Mouse (Mus musculus) NIH3T3 (cell line): Measurements from ENCODE around the gene Gid8.

Experiments used
- DNase-seq: peaks from one replicate; pipeline ENCODE4 v3.0.0-alpha.2; 2012; ENCODE audit warnings: low read depth

The Gid8 gene

GRCm38 (mm10) chr2:180748904-180749303, 39.0 kb downstream of the Gid8 start:
- no peak for DNase-seq

DNA sequence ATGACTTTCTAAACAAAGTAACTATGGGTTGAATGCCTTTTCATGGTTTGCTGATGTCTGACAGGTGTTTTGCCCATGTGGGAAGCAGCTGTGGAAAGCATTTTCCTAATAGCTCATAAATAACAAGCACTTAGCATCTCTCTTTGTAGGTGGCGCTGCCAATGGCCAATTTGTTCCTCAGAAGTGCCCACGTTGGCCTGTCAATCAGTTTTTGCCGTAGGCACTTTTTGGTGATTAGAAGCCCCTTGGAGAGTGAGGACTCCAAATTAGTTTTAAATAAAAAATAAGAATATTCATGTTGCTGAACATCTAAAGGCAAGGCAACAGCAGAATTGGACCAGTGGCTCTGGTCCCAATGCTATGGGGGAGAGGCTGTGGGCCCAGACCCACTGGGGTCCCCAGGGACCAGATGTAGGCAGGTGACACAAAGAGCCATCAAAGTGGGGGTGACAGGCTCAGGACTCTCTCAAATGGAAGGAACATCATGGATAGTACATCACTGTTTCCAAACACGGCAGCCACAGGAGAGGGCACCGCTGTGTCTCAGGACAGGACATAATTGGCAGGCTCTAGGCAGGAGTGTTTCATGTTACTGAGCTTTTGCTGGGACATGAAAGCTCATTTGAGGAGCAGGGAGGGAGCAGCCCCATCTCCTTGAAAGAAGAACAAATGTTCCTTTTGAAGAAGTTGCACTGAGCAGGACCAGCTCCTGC, 45.2 kb downstream of the Gid8 start:
- DNase-seq: no peak

- peak; percentile 77 for DNase-seq
These were observed 46.0 kb downstream of the Gid8 start for GRCm38 (mm10) chr2:180755896-180756295.

- no peak for DNase-seq
These were observed 46.9 kb downstream of the Gid8 start for GRCm38 (mm10) chr2:180756786-180757185.

DNA sequence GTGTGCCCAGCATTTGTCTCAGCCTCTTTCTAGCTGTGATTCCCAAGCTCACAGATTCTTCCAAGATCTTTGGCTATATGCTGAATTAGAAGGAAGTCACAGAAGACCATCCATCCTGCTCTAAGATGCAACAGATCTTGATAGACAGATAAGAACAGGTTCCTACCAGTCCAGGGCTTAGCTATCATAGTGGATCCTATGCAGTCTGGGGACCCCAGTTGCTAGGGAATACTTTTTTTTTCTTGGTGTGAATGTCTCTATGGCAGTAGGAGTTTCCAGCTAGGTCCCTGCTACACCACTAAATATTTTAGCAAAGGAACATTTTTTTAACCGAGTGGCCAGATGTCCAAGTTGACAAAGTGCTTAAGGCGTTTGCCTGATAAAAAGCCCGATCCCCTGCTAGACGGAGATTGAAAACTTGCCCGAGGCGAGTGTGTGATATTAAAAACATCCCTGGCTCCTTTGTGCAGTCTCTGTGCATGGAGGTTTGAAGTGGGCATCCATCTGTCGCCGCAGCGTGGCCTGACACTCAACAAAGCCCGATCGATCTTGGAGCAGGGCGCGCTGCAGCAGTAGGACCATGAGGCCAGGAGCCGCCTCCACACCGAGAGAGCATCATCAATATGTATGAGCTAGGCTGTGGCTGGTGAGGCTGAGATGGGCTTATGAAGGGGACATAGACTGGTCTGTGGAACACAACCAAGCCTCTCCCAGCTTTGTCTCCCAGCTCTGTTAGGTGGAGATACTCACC, 48.8 kb downstream of the Gid8 start:
- DNase-seq: no peak

DNA sequence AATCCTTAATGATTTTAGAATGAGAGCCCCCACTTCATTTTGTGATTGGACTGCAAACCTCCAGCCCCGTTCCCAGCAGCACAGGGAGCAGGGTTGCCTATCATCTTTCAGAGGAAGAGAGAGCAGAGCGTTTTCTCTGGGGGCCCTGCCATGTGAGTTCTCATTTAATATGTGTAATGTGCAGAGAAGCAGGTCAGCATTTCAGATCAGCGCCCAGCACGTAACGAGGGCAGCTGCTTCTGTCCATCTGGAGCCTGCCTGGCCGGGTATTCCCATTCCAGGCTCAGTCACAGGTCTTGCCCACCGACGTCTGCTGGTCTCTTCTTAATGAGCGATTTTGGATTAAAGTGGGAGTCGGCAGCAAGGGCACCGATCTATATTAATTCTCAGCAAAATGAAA, 55.1 kb downstream of the Gid8 start:
- no peak for DNase-seq

- DNase-seq: no peak
These were observed 55.8 kb downstream of the Gid8 start for GRCm38 (mm10) chr2:180765713-180766112.
